ENCODE assay signal across 23 mouse cellular contexts in the genomic region with DNA sequence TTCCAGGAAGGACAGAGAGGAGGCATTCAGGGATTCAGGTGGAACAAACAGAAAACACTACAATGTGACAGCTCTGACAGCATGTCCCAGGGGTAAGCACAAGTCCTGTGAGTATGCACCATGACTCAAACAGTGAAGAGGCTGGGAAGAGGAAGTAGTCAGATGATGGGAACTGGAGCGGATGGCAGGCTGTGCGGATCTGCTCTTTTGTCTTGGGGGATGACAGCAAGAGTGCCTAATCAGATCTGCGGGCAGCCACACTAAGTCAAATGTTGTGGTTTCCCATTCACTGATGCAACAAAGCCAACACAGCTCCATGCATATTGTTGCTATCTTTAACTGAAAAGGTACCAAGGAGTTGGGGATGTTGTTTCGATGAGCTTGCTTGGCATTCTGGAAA. TPM values are rescaled to one million over a fixed set of nuclear protein-coding genes. Genes with fewer than 3 reads are reported as not detected.
DNase-seq lines count a peak whose midpoint lies in the region; ATAC-seq and TF ChIP-seq lines count a peak whose summit lies in the region.
"Had no signal": no experiment of that assay in that cellular context is flagged by ENCODE, and none has a peak within 500 bp of the region (broad histone marks: within the 10 kb centered on the region; RNA-seq: fewer than 3 reads in every experiment).

No protein-coding gene starts in this region.

- no peak overlapping the region for H3K4me2 ChIP-seq in intestine, postnatal 0 days (replicated peaks; ENCODE audit: low read depth)
- H3K4me2 ChIP-seq: hindbrain, embryonic 14.5 days; limb, embryonic 13.5 days; neural tube, embryonic 15.5 days had no signal

- TF ChIP-seq CTCF in intestine, postnatal 0 days (IDR thresholded peaks at IDR 0.05; ENCODE audit: low read depth) = no peak

- WGBS in intestine, postnatal 0 days = 79% methylated on average over 4 of the region's 4 CpGs

- no peak overlapping the region for H3K27ac ChIP-seq in intestine, postnatal 0 days (ENCODE audit: low read depth, low read length)
- H3K27ac ChIP-seq: forebrain, embryonic 10.5 days; gastrocnemius, adult 2 months; hindbrain, embryonic 14.5 days; kidney, postnatal 0 days; limb, embryonic 13.5 days; neural tube, embryonic 15.5 days had no signal

- H3K9me3 ChIP-seq in intestine, postnatal 0 days (ENCODE audit: control insufficient read depth) = no peaks in the 10 kb centered on the region
- H3K9me3 ChIP-seq: forebrain, embryonic 10.5 days; limb, embryonic 13.5 days; neural tube, embryonic 15.5 days had no signal

- DNase-seq in 416B (ENCODE audit: low read depth) = peak; percentile 4
- DNase-seq in B cell, adult 2 months = peak; percentile 6 to 22
- DNase-seq in heart, adult 11 months = no peak
- DNase-seq in cerebellum, adult 11-12 months = no peak
- DNase-seq: adrenal gland, adult 8-10 months; cerebellum, adult 8-10 months; forebrain, postnatal 0 days; gastrocnemius, adult 2 months; kidney, adult 2 months; layer of hippocampus, adult 9-11 months; midbrain, embryonic 14.5 days; thymus, adult 18-20 months had no signal

- no peak overlapping the region for H3K9ac ChIP-seq in intestine, postnatal 0 days (ENCODE audit: low read depth, low read length)
- H3K9ac ChIP-seq: forebrain, postnatal 0 days; hindbrain, embryonic 14.5 days; limb, embryonic 13.5 days; neural tube, embryonic 15.5 days had no signal

- ATAC-seq in granulocyte monocyte progenitor cell, adult 5-6 weeks (replicated peaks; ENCODE audit: poor library complexity, severe bottlenecking) = peak; percentile 98
- peak; percentile 98 for ATAC-seq in megakaryocyte progenitor cell, adult 5-6 weeks (replicated peaks; ENCODE audit: poor library complexity)
- ATAC-seq in intestine, postnatal 0 days = no peak
- ATAC-seq: CD4-positive, CD25-positive, alpha-beta regulatory T cell, adult 4 months; forebrain, postnatal 0 days; inflammation-experienced regulatory T-cells, adult 6 months; lung, postnatal 0 days had no signal

- no peaks in the 10 kb centered on the region for H3K27me3 ChIP-seq in intestine, postnatal 0 days (replicated peaks; ENCODE audit: control insufficient read depth, insufficient read depth, low read length)
- H3K27me3 ChIP-seq: limb, embryonic 13.5 days; neural tube, embryonic 15.5 days had no signal

- H3K36me3 ChIP-seq in intestine, postnatal 0 days (ENCODE audit: control insufficient read depth, insufficient read depth) = no peaks in the 10 kb centered on the region
- H3K36me3 ChIP-seq: forebrain, embryonic 10.5 days; limb, embryonic 13.5 days; neural tube, embryonic 15.5 days had no signal

- H3K4me3 ChIP-seq in intestine, postnatal 0 days (ENCODE audit: low read depth, low read length) = no peak overlapping the region
- H3K4me3 ChIP-seq: forebrain, embryonic 10.5 days; gastrocnemius, adult 2 months; limb, embryonic 13.5 days; neural tube, embryonic 15.5 days had no signal

- no peaks in the 10 kb centered on the region for H3K4me1 ChIP-seq in intestine, postnatal 0 days (replicated peaks; ENCODE audit: control insufficient read depth, insufficient read depth, low read length)
- H3K4me1 ChIP-seq: neural tube, embryonic 15.5 days had no signal

RNA-seq across cellular contexts. Expression of a gene that starts 20.2 kb away (rescaled TPM):
- total RNA-seq in granulocyte monocyte progenitor cell, adult 5-6 weeks (2014; fragmentation: Nextera tagmentation) = 1.2 and 1.3 TPM in 2 replicates
- 0.57 and 1.4 TPM in 2 replicates for total RNA-seq in granulocyte monocyte progenitor cell, adult 5-6 weeks (2017)
- 1.2 and 1.3 TPM in 2 replicates for total RNA-seq in megakaryocyte progenitor cell, adult 5-6 weeks (2015)
- 1.1 and 1.3 TPM in 2 replicates for total RNA-seq in megakaryocyte progenitor cell, adult 5-6 weeks (2017)
- 2.4 and 3.0 TPM in 2 replicates for polyA plus RNA-seq in intestine, postnatal 0 days (2015; fragmentation: Nextera tagmentation; extraction: Ambion mirVana)

Comparison
In these comparisons a context has a peak if more than half of its experiments do, and no peak if none do; other contexts are left out.
1. DNase-seq: peak in 416B (single experiment) and B cell, adult 2 months (2 of 2); none in heart, adult 11 months (single experiment) and cerebellum, adult 11-12 months (single experiment).